Mouse (Mus musculus) intestine, embryonic 14.5 days (tissue): ENCODE measurements at regions not wholly inside any gene's neighbourhood (a gene's known extent, or its start where the extent isn't known, plus 50 kb on each side); places are given as distances from the start of the nearest gene placed in this dataset.
A peak's percentile ranks its signal among the peaks of the same experiment; 100 is the strongest.

Experiments
- ATAC-seq: fragments of 200-750 bp; cut with Nextera tagmentation; replicated peaks from 2 replicates; pipeline ENCODE4 v1.8.0; 2017; ENCODE audit warnings: low read depth, moderate number of reproducible peaks, moderate TSS enrichment, moderate library complexity; ENCODE audit not compliant: low FRiP score, low TSS enrichment
- DNase-seq: peaks from one replicate; pipeline ENCODE4 v3.0.0-alpha.2; 2018; ENCODE audit warnings: low spot score
- H3K27ac ChIP-seq: fragments of 300-500 bp; sonication (generic); 2 replicates; pipeline ENCODE4 v1.5.1; 2014; ENCODE audit warnings: low read depth, mild to moderate bottlenecking, control low read depth
- H3K27me3 ChIP-seq: fragments of 300-500 bp; sonication (generic); replicated peaks from 2 replicates; pipeline ENCODE4 v1.6.1; 2014; ENCODE audit warnings: low read length, control low read depth; ENCODE audit not compliant: control insufficient read depth, insufficient read depth
- H3K36me3 ChIP-seq: fragments of 300-500 bp; sonication (generic); 2 replicates; pipeline ENCODE4 v1.6.1; 2014; ENCODE audit warnings: low read length, control low read depth; ENCODE audit not compliant: control insufficient read depth, insufficient read depth
- H3K4me1 ChIP-seq: fragments of 300-500 bp; sonication (generic); replicated peaks from 2 replicates; pipeline ENCODE4 v1.6.1; 2014; ENCODE audit warnings: low read length, control low read depth, mixed read lengths; ENCODE audit not compliant: control insufficient read depth, insufficient read depth
- H3K4me2 ChIP-seq: fragments of 300-500 bp; sonication (generic); 2 replicates; pipeline ENCODE4 v1.6.1; 2014; ENCODE audit warnings: low read length
- H3K4me3 ChIP-seq: fragments of 300-500 bp; sonication (generic); 2 replicates; pipeline ENCODE4 v1.5.1; 2014; ENCODE audit warnings: low read depth, low read length, control low read depth, mixed read lengths
- H3K9ac ChIP-seq: fragments of 300-500 bp; sonication (generic); 2 replicates; pipeline ENCODE4 v1.6.1; 2014; ENCODE audit warnings: mild to moderate bottlenecking, low read length
- H3K9me3 ChIP-seq: fragments of 300-500 bp; sonication (generic); 2 replicates; pipeline ENCODE4 v1.6.1; 2016; ENCODE audit warnings: low read length, control low read depth; ENCODE audit not compliant: control insufficient read depth
- WGBS: fragments of 180-500 bp; shearing (Covaris S2); extraction: QIAGEN DNeasy Blood & Tissue Kit; methylation state at CpG from one replicate; pipeline ENCODE4 v1.1.7; 2014; 5-methylcytosine and 5-hydroxymethylcytosine counted together

DNA sequence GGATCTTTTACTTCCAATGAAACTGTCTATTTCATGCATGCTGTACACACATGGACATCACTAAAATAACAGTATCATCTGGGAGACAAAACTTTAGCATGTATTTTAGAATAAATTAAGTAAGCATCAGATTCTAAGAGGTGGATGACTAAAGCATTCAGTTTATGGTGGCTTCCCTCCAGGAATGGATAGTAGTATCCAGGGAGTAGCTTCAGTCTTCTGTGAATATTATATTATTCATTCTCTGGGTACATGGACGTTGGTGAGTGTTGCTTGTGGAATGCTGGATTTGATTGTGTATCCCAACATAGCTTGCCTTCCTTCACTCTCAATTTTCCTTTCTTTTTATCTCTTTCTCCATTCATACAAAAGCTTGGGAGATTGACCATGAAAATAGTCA, 630.0 kb downstream of the Ppargc1a start:
- Histone ChIP-seq H3K4me3 (no peak overlapping the region), H3K27ac (no peak overlapping the region), H3K4me2 (no peak overlapping the region), H3K36me3 (no peaks in the 10 kb centered on the region), H3K4me1 (no peaks in the 10 kb centered on the region), H3K9me3 (no peaks in the 10 kb centered on the region), H3K27me3 (no peaks in the 10 kb centered on the region), H3K9ac (no peak overlapping the region)
- WGBS, result 51% methylated on average over 1 of the region's 1 CpGs
- no peak for ATAC-seq
- no peak for DNase-seq

DNA sequence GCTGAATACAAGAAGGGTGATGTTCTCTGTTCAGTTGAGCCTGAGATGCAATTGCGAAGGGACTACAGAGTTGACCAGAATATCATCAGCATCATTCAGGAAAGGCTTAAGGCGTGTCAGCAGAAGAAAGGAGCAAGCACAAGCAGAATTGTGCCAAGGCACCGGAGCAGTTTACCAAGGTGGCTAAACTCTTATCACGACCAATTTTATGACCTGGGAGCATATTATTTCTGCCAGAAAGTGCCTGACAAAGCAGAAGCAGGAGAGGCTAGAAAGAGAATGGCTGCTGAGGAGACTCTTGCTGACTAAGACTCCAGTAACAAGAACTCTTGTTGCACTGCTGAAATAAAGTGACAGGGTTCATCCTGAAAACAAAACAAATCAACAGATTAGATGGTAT, 645.9 kb downstream of the Ppargc1a start:
- H3K36me3 ChIP-seq, result no peaks in the 10 kb centered on the region
- H3K4me3 ChIP-seq, result no peak overlapping the region
- H3K27ac ChIP-seq, result no peak overlapping the region
- 75% methylated on average over 4 of the region's 4 CpGs for WGBS
- ATAC-seq (no peak), DNase-seq (no peak)
- H3K27me3 ChIP-seq, result no peaks in the 10 kb centered on the region
- no peak overlapping the region for H3K4me2 ChIP-seq
- no peak overlapping the region for H3K9ac ChIP-seq
- no peaks in the 10 kb centered on the region for H3K9me3 ChIP-seq
- H3K4me1 ChIP-seq, result no peaks in the 10 kb centered on the region

- Histone ChIP-seq H3K27me3 (no peaks in the 10 kb centered on the region), H3K4me3 (no peak overlapping the region), H3K4me2 (no peak overlapping the region), H3K9me3 (no peaks in the 10 kb centered on the region), H3K27ac (no peak overlapping the region), H3K9ac (no peak overlapping the region), H3K36me3 (no peaks in the 10 kb centered on the region), H3K4me1 (no peaks in the 10 kb centered on the region)
- ATAC-seq (peak; percentile 74), DNase-seq (no peak)
- WGBS, result 67% methylated on average over 5 of the region's 5 CpGs
These were observed 651.2 kb downstream of the Ppargc1a start for GRCm38 (mm10) chr5:50916341-50916740.

GRCm38 (mm10) chr5:50915176-50915792, 652.2 kb downstream of the Ppargc1a start:
- H3K36me3 ChIP-seq, result no peaks in the 10 kb centered on the region
- 69% methylated on average over 3 of the region's 3 CpGs for whole genome bisulfite sequencing
- no peak for DNase-seq
- no peak overlapping the region for H3K4me2 ChIP-seq
- peak; percentile 70; the same call in 1 of the 2 replicates for ATAC-seq
- no peak overlapping the region for H3K27ac ChIP-seq
- H3K4me1 ChIP-seq, result no peaks in the 10 kb centered on the region
- no peak overlapping the region for H3K9ac ChIP-seq
- H3K27me3 ChIP-seq, result no peaks in the 10 kb centered on the region
- H3K9me3 ChIP-seq, result no peaks in the 10 kb centered on the region
- H3K4me3 ChIP-seq, result no peak overlapping the region

GRCm38 (mm10) chr5:50904779-50905178, 662.7 kb downstream of the Ppargc1a start:
- 71% methylated on average over 1 of the region's 1 CpGs for WGBS
- H3K27ac ChIP-seq, result no peak overlapping the region
- no peak overlapping the region for H3K4me2 ChIP-seq
- ATAC-seq (no peak), DNase-seq (no peak)
- no peaks in the 10 kb centered on the region for H3K4me1 ChIP-seq
- no peaks in the 10 kb centered on the region for H3K27me3 ChIP-seq
- H3K36me3 ChIP-seq, result no peaks in the 10 kb centered on the region
- H3K9ac ChIP-seq, result no peak overlapping the region
- H3K4me3 ChIP-seq, result no peak overlapping the region
- H3K9me3 ChIP-seq, result no peaks in the 10 kb centered on the region
